Mouse (Mus musculus) kidney, postnatal 10 days (tissue): ENCODE data around the gene Pde1b.
A peak's percentile ranks its signal among the peaks of the same experiment; 100 is the strongest.

Experiments used
- DNase-seq: peaks from one replicate; pipeline ENCODE4 v3.0.0; 2021; ENCODE audit warnings: mixed read lengths

Pde1b gene

DNA sequence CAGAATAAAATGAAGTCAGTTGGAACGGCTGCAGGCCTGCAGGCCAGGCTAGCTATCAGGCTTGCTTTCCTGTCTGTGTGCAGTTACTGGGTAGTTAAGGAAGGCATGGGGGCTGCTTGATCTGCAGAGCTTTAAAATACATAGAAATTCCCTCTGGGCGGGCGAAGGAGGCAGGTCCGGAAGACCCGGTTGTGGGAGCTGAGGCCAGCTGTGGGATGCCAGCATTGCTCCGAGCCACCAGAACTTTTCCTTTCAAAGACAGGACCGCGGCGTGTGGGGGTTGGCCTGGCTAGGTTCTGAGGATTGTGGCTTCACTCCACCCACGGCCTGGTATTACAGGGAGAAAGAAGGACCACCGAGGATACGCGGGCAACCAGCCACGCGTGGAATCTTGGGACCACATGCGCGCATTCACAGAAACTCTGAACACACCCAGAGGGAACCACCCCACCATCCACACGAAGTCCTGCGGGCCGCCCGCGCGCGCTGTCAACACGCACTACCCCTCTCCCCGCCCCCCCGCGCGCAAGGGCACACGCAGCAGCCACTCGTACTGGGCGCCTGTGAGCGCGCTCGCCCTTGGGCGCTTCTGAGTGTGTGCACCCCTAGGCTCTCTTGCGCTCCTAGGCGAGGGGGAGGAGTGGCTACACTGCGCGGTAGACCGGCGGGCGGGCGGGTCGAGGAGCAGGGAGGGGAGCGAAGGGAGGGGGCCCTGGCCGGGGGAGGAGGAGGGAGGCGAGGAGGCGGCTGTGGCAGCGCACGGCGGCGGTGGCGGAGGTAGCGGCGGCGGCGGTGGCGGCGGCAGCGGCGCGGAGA lies at the start of gene Pde1b:
Pde1b (plus strand) TSS at position 600 of the 816 bp plus-strand sequence.
- DNase-seq: peak; percentile 80

DNA sequence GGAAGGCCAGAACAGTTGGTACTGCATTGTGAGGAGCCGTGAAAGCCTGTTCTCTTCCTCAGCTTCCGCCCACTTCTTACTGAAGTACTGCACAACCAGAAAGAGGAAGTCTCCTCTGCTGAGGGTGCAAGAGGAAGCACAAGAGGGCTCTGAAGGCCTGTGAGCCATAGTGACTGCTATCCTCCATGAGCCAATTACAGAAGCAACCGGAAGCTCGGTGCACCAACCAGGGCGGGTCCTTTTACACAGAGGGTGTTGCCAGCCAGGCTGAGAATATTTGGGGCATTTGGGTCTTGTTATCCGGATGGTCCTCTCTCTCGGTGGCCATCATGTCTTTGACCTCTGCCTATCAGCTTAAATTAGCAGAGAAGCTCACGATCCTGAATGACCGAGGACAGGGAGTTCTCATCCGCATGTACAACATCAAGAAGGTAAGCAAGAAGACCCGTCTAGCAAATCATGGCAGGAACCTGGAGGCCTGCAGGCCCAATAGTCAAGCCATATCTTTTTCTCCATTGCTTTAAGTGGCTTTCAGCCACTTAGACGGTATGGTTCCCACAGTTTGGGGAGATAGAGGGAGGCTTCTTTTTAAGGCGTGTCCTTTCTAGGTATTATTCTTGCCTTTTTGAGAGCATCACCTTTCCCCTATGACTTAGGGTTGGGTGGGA lies 49.1 kb upstream of the Pde1b start, which contains the start of gene Nckap1l:
Nckap1l (plus strand) TSS at position 244 of the 668 bp plus-strand sequence.
- DNase-seq: peak; percentile 11

DNA sequence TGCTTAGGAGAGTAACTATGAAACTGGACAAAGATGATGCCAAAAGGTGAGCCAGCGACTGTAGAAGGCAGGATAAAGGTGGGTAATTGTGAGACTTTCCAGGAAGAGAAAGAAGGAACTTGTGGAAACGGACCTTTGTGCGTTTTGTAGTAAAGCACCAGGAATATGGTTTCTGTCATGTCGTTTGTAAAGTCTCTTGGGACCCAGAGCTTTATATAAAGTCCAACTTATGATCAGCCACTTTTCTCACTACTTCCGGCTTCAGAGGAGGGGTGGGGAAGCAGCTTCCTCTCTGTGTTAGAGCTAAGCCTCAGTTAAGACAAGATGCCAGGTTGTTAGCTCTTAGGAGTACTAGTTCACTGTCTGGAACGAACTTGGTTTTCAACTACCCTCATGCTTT lies 48.4 kb upstream of the Pde1b start:
- DNase-seq: no peak

DNA sequence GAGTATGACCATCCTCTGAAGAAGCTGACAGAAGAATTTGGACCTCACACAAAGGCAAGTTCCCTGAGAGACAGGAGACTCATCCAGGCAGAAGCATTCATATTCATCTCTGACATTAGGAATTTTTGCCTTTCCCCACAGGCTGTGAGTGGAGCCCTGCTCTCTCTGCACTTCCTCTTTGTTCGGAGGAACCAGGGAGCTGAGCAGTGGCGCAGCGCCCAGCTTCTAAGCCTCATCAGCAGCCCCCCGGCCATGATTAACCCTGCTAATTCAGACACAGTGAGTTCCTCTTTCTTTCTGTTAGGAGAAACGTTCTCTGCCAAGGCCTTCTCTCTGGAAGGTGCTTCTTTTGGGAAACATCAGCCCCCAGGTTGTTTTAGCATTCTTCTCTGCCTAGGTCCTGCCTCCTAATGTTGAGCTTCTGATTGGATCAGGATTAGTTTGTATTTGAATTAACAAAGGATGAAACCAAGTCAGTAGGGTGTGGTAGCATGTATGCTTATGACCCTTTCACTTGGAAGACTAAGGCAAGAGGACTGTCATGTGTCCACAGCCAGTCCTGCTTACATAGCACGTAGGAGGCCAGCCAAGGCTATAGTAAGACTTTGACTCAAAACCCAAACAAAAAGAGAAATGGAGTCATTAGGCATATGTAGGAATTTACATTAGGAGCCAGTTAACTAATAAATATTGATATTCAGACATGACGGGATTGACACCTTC lies 40.1 kb upstream of the Pde1b start:
- DNase-seq: peak; percentile 14

DNA sequence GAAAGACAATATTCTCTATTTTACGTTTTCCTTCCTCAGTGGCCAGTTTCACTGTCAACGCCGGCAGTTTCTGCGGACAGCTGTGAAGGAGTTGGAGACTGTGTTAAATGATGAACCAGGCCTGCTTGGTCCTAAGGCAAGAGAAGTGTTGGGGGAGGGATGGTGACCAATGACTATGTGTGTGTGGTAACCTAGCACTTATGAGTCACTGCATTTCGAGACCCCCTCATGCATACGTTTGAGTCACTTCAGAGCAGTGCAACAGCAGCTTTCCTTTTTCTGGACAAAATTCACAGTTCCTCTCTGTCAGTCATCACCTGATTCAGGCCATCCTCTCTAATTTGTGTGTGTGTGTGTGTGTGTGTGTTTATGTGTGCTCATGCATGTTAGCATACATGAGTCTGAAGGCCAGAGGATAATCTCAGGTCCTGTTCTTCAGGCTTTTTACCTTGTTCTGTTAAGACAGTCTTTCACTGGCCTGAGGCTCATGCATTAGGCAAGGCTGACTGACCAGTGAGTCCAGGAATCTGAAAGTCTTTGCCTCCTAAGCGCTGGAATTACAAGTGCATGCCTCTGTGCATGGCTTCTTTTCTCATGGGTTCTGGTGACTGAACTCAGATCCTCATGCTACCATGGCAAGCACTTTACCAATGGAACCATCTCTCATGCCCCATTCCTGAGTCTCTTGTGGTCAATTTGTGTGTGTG lies 31.2 kb upstream of the Pde1b start:
- no peak for DNase-seq

DNA sequence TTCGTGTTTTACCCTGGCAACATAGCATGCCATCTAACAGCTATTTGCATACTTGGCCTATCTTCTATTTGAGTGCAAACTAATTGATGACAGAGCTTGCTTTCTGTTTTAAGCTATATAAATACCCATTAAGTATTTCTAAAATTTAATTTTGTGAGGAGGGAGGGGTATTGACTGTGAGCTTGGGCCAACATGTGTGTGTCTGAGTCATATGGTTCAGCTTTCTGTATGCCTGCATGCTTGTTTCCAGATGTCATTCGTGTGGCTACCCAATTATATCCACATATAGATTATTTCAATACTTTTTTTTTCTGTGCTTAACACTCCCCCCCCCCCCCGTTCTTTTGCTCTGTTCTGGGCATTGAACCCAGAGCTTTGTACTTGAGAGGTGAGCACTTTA lies 30.6 kb upstream of the Pde1b start:
- no peak for DNase-seq

DNA sequence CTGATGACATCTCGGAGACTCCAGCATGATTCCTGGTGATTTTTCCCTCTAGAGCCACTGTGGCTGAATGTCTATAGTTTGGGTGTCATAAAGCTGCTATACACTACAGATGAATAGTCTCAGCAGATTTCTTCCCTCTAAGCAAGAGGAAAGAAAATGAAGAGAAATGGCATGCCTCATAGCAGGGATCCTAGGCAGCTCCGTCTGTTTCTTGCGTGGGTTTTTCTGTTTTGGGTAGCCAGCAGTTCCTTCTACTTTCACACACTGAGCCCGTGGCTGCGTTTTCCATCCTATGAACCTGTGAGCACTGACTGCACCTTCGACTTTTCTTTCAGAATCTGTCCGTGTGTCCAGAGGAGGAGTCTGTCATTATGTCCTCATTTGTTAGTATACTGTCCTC lies 29.7 kb upstream of the Pde1b start:
- DNase-seq: no peak

DNA sequence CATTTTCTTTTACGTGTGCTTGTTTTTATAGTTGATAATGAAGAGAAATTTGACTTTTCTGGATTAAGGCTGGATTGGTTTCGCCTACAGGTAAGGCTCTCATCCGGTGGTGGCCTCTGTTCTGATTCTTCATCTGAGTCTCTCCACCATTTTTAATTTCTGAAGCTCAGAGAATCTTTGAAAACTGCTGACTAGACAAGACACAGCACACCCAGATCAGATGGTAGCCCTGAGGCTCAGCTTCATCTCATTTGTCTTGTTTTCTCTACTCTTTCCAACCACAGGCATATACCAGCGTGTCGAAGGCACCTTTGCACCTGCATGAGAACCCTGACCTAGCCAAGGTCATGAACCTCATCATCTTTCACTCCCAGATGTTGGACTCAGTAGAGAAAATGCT lies 29.1 kb upstream of the Pde1b start:
- no peak for DNase-seq

DNA sequence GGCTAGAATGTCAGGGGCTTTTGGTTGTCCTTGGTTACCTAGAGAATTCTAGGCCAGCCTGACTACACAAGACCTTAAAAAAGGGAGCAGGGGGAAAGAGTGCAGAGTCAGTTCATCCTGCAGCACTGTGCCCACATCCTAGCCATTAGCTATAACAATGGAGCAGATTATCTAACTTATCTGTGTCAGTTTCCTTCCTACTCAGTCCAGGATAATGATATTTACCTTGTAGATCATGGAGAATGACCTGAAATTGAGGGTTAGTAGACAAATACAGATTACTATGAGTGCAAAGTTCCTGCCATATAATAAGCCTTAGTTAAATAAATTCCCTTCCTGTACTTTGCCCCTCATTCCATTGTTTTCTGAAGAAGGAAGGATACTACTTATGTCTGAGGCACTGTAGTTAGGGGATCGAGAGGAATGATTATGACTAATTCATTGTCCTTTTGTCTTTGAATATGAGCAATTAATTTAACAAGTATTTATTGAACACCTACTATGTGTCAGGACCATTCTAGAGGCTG lies 23.7 kb upstream of the Pde1b start:
- no peak for DNase-seq

DNA sequence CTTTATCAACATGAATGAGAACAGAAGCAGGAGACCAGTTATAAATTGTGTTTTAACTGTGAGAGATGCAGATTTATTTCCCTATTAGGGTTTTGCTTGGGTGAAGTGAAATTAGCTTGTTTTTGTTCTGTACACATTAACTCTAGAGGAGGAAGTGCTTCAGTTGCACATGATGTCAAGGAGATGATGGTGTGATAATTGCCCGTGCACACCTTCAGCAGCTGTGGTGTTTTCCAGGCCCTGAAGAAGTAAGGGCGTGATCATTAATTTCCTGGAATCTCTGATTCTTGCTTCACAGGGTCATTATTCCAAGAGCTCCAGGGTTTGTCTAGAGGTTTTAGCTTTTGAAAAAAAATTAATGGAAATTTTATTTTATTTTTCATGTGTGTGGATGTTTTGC lies 22.7 kb upstream of the Pde1b start:
- DNase-seq: no peak

DNA sequence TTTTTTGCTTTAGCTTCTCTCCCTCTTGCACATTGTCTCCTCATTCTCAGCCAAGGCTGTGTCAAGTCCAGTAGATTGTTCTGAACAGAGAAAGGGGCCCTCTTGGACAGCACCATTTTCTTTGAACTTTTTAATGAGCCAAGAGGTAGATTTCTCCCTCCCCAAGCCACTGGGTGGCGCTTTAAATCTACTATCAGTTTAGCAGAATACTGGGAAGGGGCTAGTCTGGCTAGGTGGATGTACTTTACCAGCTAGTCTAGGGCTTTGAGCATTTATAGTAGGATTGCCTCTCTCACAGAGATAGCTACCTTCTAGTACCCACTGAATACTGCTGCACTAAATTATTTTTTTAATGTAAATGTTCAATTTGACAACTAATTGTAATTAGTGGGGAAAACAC lies 20.3 kb upstream of the Pde1b start:
- peak; percentile 46 for DNase-seq

DNA sequence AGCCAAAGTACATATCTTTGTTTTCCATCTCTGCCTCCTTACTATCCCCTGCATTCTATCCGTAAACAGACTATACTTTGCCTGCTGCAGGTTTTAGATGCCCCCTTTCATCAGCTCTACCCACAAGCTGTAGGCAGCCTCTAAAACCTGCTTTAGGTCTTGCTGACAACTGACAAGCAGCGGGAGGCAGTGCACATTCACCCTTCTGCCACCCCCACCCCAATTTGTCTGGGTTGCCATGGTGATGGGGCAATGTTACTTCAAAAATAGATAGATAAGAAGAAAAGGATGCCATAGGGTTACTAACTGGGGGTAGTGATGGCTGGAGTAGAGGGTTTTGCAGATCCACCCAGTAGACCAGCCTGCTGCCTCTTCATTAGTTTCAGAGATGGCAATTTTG lies 18.3 kb upstream of the Pde1b start:
- DNase-seq: no peak

DNA sequence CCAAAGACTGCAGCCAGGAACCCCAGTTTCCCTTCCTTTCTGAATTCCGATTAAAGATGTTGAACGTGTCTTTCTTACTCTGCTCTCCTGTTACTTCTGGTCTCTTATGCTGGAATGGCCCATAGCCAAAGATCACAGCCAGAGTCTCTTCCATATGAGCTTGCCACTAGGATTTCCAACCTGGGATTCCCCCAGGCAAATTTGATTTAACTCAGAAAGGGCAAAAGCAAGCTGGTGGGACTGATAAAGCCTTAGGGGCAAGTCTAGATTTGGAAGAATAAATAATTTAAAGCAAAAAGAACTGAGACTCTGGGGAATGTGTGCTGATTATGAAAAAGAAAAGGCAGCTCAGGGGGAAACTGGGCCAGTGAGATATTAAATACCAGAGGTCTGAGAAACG lies 17.7 kb upstream of the Pde1b start:
- no peak for DNase-seq

DNA sequence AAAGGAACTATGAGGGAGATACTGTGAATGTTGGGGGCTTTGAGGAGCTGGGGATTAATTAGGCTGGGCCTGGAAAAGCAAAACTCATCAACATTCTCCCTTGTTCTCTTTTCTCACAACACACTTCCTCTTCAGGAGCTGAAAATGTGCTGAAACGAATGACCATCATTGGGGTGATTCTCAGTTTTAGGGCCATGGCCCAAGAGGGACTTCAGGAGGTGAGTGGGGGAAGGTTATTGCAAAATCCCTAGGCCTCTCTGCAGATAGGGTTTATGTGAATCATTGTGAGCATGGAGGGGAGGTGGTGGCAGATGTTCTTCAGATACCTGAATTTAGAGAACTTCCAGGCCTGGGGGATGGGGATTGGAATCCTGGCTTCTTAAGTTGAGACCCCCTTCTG lies 16.2 kb upstream of the Pde1b start:
- no peak for DNase-seq

DNA sequence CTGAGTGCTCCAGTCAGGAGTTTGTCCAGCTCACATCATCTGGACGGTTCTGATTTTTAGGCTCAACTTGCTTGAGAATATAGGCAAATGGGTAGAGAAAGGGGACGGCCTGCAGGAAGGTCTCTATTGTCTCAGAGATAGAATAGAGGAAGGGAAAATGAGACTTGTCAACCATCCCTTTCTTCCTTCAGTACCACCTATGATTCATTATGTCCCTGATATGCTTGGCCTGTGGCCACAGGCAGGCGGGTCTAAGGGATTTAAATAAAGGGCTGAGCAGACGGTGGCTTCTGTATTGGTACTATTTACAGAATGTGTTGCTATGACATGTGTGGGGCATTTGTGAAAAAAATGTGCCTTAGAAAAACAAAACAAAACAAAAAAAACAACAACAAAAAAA lies 14.5 kb upstream of the Pde1b start:
- DNase-seq: no peak

DNA sequence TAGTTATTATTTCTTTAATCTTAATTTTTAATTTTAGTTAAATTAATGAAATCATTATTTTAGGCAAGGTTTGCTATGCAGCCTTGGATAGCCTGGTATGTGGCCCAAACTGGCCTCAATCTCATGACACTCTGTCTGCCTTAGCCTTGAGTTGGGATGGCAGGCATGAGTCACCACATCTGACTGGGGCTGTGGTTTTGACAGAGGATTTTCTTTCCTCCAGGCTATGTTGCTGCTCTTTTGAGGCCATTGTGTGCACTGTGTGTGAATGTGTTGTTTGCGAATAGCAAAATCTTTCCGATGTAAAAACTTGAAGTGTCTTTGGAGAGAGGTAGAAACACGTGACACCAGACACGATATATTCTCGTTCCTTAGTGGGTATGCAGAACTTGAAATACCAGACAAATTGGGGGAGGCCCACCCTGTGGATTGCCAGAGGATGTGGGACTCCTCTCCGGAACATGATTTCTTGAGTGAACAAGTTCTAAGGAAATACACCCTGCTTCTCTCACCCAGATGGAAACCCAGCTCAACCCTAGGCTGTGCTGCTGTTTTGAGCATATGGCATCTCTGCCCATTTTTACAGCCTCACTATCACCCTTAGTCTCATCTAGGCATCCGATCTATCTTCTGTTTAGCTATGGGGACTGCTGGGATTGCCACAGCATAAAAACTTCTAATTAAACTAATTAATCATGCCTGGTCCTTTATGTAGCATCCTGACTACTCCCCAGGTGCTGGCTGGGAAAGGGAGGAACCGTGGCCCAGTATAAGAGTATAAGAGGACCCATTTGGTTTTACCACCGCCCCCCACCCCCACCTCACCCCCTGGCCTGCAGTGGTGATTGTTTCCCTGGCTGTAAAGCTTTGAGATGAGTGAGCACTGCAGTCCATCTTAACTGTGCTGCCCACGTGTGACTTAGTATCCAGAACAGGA lies 6.4 kb upstream of the Pde1b start:
- DNase-seq: no peak

DNA sequence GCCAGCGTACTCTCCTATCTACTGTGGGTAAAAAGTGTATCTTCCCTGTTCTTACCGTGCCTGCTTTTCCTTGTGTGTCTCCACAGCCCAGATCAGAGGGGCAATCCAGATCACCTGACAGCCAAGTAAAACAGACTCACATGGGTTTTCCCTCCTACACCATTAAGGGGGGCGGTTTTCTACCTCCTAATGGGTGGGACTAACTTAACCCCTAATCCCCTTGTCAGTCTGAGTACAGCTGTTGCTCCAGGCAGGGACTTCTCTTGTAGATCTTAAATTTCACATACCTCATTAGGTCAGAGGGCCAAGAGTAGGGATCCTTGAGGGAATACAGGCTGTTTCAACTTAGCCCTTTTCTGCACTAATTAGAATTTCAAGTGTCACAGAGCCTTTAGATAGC lies 4.7 kb upstream of the Pde1b start:
- no peak for DNase-seq

DNA sequence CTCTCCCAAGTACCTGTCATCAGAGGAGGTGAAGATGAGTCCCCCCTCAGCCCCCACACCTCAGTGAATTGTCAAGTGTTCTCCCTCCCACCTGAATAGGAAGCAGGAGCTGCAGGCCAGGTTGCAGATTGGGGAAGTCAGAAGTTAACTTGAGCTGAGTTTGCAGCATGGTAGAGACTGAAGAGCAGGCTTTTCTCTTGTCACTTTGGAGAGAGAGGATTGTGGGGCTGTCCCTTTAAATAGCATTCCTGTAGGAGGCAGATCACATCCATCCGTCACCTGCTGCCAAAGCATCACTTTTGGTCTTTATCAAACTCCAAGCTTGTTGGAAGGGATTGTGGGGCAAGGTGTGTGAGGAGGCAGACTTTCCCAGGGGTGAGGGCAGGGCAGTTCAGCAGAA lies 2.1 kb upstream of the Pde1b start:
- no peak for DNase-seq

DNA sequence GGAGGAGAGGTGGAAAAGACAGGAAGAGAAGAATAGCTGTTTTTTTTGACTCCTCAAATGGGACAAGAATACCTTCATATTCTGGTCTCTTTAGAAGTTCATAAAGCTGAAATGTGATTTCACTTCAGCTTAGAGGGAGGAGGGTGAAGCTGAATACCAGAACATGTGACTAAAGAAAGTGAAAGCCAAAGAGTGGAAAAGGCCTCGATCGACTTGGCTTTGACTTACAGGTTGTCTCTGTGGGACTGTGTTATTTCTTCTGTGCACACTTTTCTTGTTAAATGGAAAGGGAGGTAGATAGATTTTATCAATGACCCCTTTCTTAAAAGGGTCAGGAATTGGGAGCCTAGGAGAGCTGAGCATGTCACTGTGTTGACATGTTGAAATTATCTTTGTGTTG lies 1.6 kb upstream of the Pde1b start:
- no peak for DNase-seq

DNA sequence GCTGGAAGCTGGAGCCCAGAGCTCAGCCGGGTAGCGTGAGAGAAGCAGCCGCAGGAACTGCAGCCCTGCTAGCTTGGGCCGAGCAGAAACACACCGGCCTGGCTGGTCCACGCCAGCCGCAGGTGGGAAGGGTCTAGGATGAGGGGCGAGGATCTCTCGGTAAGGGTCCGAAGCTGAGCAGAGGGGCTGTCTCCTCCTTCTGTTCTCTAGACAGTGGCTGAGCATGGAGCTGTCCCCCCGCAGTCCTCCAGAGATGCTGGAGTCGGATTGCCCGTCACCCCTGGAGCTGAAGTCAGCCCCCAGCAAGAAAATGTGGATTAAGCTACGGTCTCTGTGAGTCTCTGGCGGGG lies 392 bp downstream of the Pde1b start:
- DNase-seq: no peak

DNA sequence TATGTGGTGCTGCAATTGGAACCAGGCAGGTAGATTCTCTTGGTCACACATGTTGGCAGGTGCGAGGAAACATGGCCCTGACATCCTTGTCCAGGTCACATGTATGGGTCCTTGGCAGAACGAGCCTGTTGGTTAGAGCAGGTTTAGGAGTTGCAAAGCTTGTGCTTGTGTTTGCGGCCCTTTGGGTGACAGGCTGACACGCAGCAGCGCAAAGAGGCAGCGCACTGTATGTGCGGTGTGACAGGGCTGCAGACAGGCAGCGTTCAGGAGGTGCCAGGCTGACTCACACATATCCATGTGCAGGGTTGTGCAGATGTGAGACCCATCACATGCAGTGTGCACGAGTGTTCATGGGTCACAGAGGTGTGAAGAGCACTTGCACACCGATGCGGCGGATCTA lies 826 bp downstream of the Pde1b start:
- DNase-seq: no peak

DNA sequence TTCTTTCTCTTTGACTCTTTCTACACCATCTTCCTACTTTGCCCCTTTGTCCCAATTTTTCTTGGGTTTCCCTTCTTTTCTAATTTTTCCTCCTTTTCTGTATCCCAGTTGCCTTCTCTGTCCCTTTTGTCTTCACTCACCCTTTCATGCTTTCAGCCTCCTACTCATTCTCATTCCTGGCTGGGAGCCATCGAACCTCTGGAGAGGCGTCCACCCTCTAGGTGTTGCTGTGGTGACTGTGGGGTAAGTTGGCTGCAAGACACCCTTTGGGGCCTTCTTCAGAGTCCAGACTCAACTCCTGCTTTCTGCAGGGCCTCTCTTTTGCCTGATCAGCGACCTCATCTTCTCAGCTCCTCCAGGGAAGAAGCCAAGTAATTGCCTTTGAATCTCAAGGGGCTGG lies 6.5 kb downstream of the Pde1b start:
- DNase-seq: no peak
